Mouse (Mus musculus): ENCODE data around the gene Adam1a. TPM values are rescaled to one million over a fixed set of nuclear protein-coding genes. Genes with fewer than 3 reads are reported as not detected.
"Not testable (repeated sequence)": the region's sequence is repeated elsewhere in the genome, so short reads cannot be mapped to it uniquely, and the experiment has no call there.

Gene Adam1a
- polyA plus RNA-seq, 1 experiment: 3.0 TPM

- Histone ChIP-seq H3K27ac (ENCODE audit: insufficient read depth, low read depth, low read length) (no peak overlapping the region), H3K4me3 (ENCODE audit: insufficient read depth, low read length) (no peak overlapping the region), H3K4me1 (ENCODE audit: control insufficient read depth, insufficient read depth, low read length) (peaks cover 18% of the 10 kb centered on the region)
- TF ChIP-seq CTCF (IDR thresholded peaks at IDR 0.05; ENCODE audit: low read depth, low read length) (no peak), POLR2A (IDR thresholded peaks at IDR 0.05; ENCODE audit: borderline replicate concordance, low read depth, low read length) (no peak)
Measured at GRCm38 (mm10) chr5:121540066-121540465, 5.2 kb downstream of the Adam1a start.

GRCm38 (mm10) chr5:121537588-121537987 is 7.7 kb downstream of the Adam1a start:
- Histone ChIP-seq H3K27ac (ENCODE audit: insufficient read depth, low read depth, low read length) (peak overlapping the region; percentile 13; the same call in 1 of the 2 replicates), H3K4me1 (ENCODE audit: control insufficient read depth, insufficient read depth, low read length) (peaks cover 7% of the 10 kb centered on the region), H3K4me3 (ENCODE audit: insufficient read depth, low read length) (no peak overlapping the region)
- no peak for TF ChIP-seq POLR2A (IDR thresholded peaks at IDR 0.05; ENCODE audit: borderline replicate concordance, low read depth, low read length)
- TF ChIP-seq CTCF (IDR thresholded peaks at IDR 0.05; ENCODE audit: low read depth, low read length): no peak

- TF ChIP-seq POLR2A (IDR thresholded peaks at IDR 0.05; ENCODE audit: borderline replicate concordance, low read depth, low read length): no peak
- no peak for TF ChIP-seq CTCF (IDR thresholded peaks at IDR 0.05; ENCODE audit: low read depth, low read length)
Measured at GRCm38 (mm10) chr5:121536921-121537555, 8.2 kb downstream of the Adam1a start.

GRCm38 (mm10) chr5:121535116-121535515 is 10.2 kb downstream of the Adam1a start:
- no peak for TF ChIP-seq POLR2A (IDR thresholded peaks at IDR 0.05; ENCODE audit: borderline replicate concordance, low read depth, low read length)
- TF ChIP-seq CTCF (IDR thresholded peaks at IDR 0.05; ENCODE audit: low read depth, low read length): no peak
- Histone ChIP-seq H3K27ac (ENCODE audit: insufficient read depth, low read depth, low read length) (no peak overlapping the region), H3K4me1 (ENCODE audit: control insufficient read depth, insufficient read depth, low read length) (peaks cover 5% of the 10 kb centered on the region; the same call in 1 of the 2 replicates), H3K4me3 (ENCODE audit: insufficient read depth, low read length) (no peak overlapping the region)

More at GRCm38 (mm10) chr5:121536921-121537555, 8.2 kb downstream of the Adam1a start:
- peaks cover 5% of the 10 kb centered on the region; the same call in 1 of the 2 replicates for H3K4me1 ChIP-seq (ENCODE audit: control insufficient read depth, insufficient read depth, low read length)
- H3K4me3 ChIP-seq (ENCODE audit: insufficient read depth, low read length): no peak overlapping the region
- no peak overlapping the region for H3K27ac ChIP-seq (ENCODE audit: insufficient read depth, low read depth, low read length)

- no peak overlapping the region for H3K27ac ChIP-seq (ENCODE audit: insufficient read depth, low read depth, low read length)
- H3K4me1 ChIP-seq (ENCODE audit: control insufficient read depth, insufficient read depth, low read length): peaks cover 5% of the 10 kb centered on the region; the same call in 1 of the 2 replicates
- H3K4me3 ChIP-seq (ENCODE audit: insufficient read depth, low read length): no peak overlapping the region
- no peak for TF ChIP-seq POLR2A (IDR thresholded peaks at IDR 0.05; ENCODE audit: borderline replicate concordance, low read depth, low read length)
- TF ChIP-seq CTCF (IDR thresholded peaks at IDR 0.05; ENCODE audit: low read depth, low read length): no peak
Measured at GRCm38 (mm10) chr5:121534521-121534920, 10.8 kb downstream of the Adam1a start.

- Histone ChIP-seq H3K4me1 (ENCODE audit: control insufficient read depth, insufficient read depth, low read length) (no peaks in the 10 kb centered on the region), H3K27ac (ENCODE audit: insufficient read depth, low read depth, low read length) (no peak overlapping the region), H3K4me3 (ENCODE audit: insufficient read depth, low read length) (no peak overlapping the region)
- TF ChIP-seq CTCF (IDR thresholded peaks at IDR 0.05; ENCODE audit: low read depth, low read length): no peak
- TF ChIP-seq POLR2A (IDR thresholded peaks at IDR 0.05; ENCODE audit: borderline replicate concordance, low read depth, low read length): no peak
Measured at GRCm38 (mm10) chr5:121526961-121527360, 18.3 kb downstream of the Adam1a start.

- no peak overlapping the region for H3K27ac ChIP-seq (ENCODE audit: insufficient read depth, low read depth, low read length)
- TF ChIP-seq POLR2A (IDR thresholded peaks at IDR 0.05; ENCODE audit: borderline replicate concordance, low read depth, low read length) (no peak), CTCF (IDR thresholded peaks at IDR 0.05; ENCODE audit: low read depth, low read length) (no peak)
- no peaks in the 10 kb centered on the region for H3K4me1 ChIP-seq (ENCODE audit: control insufficient read depth, insufficient read depth, low read length)
- H3K4me3 ChIP-seq (ENCODE audit: insufficient read depth, low read length): no peak overlapping the region
Measured at GRCm38 (mm10) chr5:121526526-121526925, 18.8 kb downstream of the Adam1a start.

GRCm38 (mm10) chr5:121525774-121526450 is 19.4 kb downstream of the Adam1a start:
- no peak overlapping the region for H3K27ac ChIP-seq (ENCODE audit: insufficient read depth, low read depth, low read length)
- H3K4me3 ChIP-seq (ENCODE audit: insufficient read depth, low read length): no peak overlapping the region
- TF ChIP-seq CTCF (IDR thresholded peaks at IDR 0.05; ENCODE audit: low read depth, low read length) (no peak), POLR2A (IDR thresholded peaks at IDR 0.05; ENCODE audit: borderline replicate concordance, low read depth, low read length) (no peak)
- no peaks in the 10 kb centered on the region for H3K4me1 ChIP-seq (ENCODE audit: control insufficient read depth, insufficient read depth, low read length)

- not testable (repeated sequence) for H3K27ac ChIP-seq (ENCODE audit: insufficient read depth, low read depth, low read length); H3K4me1 ChIP-seq (ENCODE audit: control insufficient read depth, insufficient read depth, low read length); H3K4me3 ChIP-seq (ENCODE audit: insufficient read depth, low read length)
Measured at GRCm38 (mm10) chr5:121519758-121520157, 25.5 kb downstream of the Adam1a start.

- TF ChIP-seq CTCF (IDR thresholded peaks at IDR 0.05; ENCODE audit: low read depth, low read length) (no peak), POLR2A (IDR thresholded peaks at IDR 0.05; ENCODE audit: borderline replicate concordance, low read depth, low read length) (no peak)
- Histone ChIP-seq H3K4me3 (ENCODE audit: insufficient read depth, low read length) (no peak overlapping the region), H3K4me1 (ENCODE audit: control insufficient read depth, insufficient read depth, low read length) (no peaks in the 10 kb centered on the region), H3K27ac (ENCODE audit: insufficient read depth, low read depth, low read length) (no peak overlapping the region)
Measured at GRCm38 (mm10) chr5:121518983-121519382, 26.3 kb downstream of the Adam1a start.

Measured in bone marrow macrophage, adult 2 months (primary cell).